Mouse (Mus musculus) CH12.LX (cell line): ENCODE data around the gene Eml1.

Experiments used
- CHD1 ChIP-seq: IDR thresholded peaks from 2 replicates; pipeline ENCODE4 v1.6.1; 2012; ENCODE audit warnings: low read depth, low read length, improper control_type of control experiment, inconsistent platforms
- CTCF ChIP-seq, 2 experiments: IDR thresholded peaks in 1 of 2; conservative IDR thresholded peaks in 1 of 2; 2 replicates each; pipeline ENCODE4 v1.5.1; 2011 to 2012; ENCODE audit warnings: low read depth in 2 of 2, low read length in 2 of 2, improper control_type of control experiment in 1 of 2, inconsistent platforms in 1 of 2, mild to moderate bottlenecking in 1 of 2, moderate library complexity in 1 of 2
- EP300 ChIP-seq: IDR thresholded peaks from 2 replicates; pipeline ENCODE4 v1.6.1; 2011; ENCODE audit warnings: low read length, improper control_type of control experiment
- HCFC1 ChIP-seq: IDR thresholded peaks from 2 replicates; pipeline ENCODE4 v1.6.1; 2012; ENCODE audit warnings: low read depth, mild to moderate bottlenecking, inconsistent platforms, low read length, improper control_type of control experiment
- POLR2A ChIP-seq: IDR thresholded peaks from 2 replicates; pipeline ENCODE4 v1.6.1; 2011; ENCODE audit warnings: low read depth, mild to moderate bottlenecking, improper control_type of control experiment, low read length
- SMC3 ChIP-seq: IDR thresholded peaks from 2 replicates; pipeline ENCODE4 v1.6.1; 2011; ENCODE audit warnings: low read depth, low read length, improper control_type of control experiment
- USF1 ChIP-seq: IDR thresholded peaks from 2 replicates; pipeline ENCODE4 v1.6.1; 2014; ENCODE audit warnings: low read depth, mild to moderate bottlenecking, inconsistent platforms, low read length, improper control_type of control experiment
- ZMIZ1 ChIP-seq: IDR thresholded peaks from 2 replicates; pipeline ENCODE4 v1.6.1; 2012; ENCODE audit warnings: low read depth, mild to moderate bottlenecking, inconsistent platforms, low read length, improper control_type of control experiment

DNA sequence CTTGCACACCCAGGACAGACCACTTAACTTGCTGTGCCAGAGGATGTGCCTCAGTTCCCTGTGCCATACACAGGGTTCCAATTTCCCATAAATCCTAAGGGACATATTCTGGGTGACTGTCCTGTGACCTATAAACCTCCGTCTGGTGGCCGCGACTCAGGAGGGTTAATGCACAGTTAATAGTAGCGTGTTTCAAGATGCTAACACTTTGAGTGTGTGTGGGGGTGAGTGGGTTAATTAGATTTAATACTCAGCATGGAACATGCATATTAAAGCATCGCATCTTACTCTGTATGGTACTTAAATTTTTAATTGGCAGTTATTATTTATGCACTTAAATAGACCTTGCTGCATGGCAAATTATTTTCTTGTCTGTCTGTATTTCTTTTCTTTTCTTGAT is 73.0 kb downstream of the Eml1 start:
- no peak for TF ChIP-seq SMC3
- TF ChIP-seq POLR2A, result no peak
- TF ChIP-seq CTCF (conservative IDR thresholded peaks at IDR 0.05 in 1 of 2, IDR thresholded peaks at IDR 0.05 in 1 of 2; ENCODE audit: low read depth in 2 of 2, low read length in 2 of 2), result no peak
- no peak for TF ChIP-seq EP300
- TF ChIP-seq USF1, result no peak
- TF ChIP-seq ZMIZ1, result no peak
- TF ChIP-seq CHD1, result no peak
- TF ChIP-seq HCFC1, result no peak
